Mouse (Mus musculus) gonadal fat pad, adult 2 months (tissue): ENCODE data around the gene Abca8b. TPM values are rescaled to one million over a fixed set of nuclear protein-coding genes. Genes with fewer than 3 reads are reported as not detected.
"Not testable (repeated sequence)": the region's sequence is repeated elsewhere in the genome, so short reads cannot be mapped to it uniquely, and the experiment has no call there.

ENCODE experiments used
- DNase-seq: peaks from one replicate; pipeline ENCODE4 v3.0.0-alpha.2; 2012; ENCODE audit warnings: low read depth
- polyA plus RNA-seq: library from polyadenylated mRNA; depleted of rRNA; stranded (reverse); fragments of >200 nt; gene quantifications from 2 replicates; pipeline ENCODE4 v1.2.3, GENCODE M21; 2012; rRNA removed

The Abca8b gene
- 2.4 and 2.5 TPM in 2 replicates for polyA plus RNA-seq

- DNase-seq: peak; percentile 8
These were observed at the start of gene Abca8b for GRCm38 (mm10) chr11:109995624-109996023. Gene Abca8b (minus strand): TSS chr11:109995845.

- DNase-seq: peak; percentile 16
These were observed 42.1 kb upstream of the Abca8b start for GRCm38 (mm10) chr11:110037795-110038194.

DNA sequence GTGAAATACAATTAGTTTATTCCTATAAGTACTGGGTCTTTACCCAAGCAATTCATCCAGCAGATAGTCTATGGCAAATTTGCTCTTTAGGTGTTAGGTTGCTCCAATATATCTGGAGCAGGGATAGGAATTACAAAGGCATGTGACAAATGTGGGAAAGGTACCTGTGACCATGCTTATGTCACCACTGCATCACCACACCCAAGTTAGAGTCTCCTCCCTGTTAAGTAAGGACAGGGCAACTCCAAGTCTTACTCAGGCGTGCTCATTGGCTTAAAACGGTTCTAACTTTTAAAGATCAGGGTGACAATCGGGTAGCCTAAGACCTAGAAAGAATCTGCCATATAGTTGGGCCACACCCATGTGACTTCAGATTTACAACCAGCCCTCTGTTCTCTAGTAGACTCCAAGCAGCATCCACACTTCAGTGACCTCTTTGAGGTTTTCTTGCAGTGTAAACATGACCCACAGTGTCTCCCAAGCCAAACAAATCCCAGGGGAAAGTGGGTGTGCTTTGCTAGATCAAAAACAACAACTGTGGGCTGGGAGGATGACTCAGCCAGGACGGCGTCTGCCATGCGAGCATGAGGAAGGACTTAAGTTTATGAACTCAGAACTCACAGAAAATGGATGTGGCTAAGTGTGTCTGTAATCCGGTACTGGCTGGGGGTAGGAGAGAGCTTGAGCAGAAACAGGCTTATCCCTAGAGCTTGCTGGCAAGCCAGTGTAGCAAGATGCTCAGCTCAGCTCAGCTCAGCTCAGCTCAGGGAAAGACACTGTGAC is 33.5 kb upstream of the Abca8b start:
- no peak for DNase-seq

DNA sequence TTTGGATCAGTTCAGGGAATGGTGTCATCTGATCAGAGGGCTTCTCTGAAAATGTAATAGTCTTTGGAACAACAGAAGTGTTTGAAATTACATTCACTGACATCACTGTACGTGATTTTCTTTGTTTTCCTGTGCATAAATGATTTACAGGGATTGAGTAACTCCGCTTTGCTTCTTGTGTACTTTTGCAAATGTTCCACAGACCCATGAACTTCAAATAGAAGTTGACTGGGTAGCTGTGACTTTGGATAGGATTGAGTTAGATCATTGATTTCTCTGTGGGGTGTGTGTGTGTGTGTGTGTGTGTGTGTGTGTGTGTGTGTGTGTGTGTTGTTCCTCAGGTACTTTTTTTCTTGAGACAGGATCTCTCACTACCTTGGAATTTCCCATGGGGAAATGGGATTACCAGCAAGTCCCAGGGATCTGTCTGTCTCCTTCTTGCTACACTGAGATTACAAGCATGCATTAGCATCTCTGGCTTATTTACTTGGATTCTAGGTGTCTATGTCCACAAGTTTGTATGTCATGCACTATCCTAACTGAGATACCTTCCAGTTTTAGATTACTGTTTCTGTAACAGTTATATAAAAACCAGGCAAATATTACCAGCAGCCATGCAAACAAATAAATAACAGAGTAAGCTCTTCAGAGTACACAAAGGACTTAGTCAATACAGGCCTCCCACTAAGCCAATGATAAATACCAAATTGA is 15.3 kb upstream of the Abca8b start:
- DNase-seq: no peak

DNA sequence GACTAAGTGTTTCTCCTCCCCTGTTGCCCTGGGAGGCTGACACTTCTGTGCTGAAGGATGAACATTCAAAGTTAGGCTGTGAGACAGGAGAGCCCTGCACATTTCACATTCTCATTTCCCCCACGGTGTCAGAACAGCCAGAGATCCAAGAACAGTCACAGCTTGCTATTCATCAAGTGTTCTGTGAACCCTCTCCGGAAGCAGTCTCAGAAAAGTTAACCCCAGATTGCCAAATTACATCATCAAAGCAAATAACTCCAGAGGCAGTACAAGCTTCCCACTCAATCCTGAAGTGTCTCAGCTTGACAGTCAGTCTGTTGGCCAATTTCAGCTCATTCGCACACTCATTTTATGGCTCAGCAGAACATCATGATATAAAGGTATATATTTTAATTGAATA is 632 bp downstream of the Abca8b start:
- peak; percentile 12 for DNase-seq

- DNase-seq: no peak
These were observed 1.6 kb downstream of the Abca8b start for GRCm38 (mm10) chr11:109994014-109994413.

DNA sequence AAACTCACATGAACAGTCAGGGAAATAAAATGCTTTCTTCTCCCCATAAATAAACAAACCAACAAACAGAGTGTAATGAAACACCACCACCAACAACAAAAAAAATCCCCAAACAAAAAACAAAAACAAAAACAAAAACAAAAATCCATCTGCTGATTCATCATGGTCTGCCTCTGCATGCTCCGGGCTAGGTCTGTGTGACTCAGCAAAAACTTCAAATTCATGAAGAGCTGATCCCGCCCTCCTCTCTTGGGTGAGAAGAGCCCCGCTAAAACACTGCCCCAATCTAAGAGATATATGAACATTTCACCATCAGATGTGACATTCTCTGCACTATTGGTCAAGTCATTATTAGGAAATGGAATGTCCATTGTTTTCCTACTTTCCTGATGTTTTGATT is 4.4 kb downstream of the Abca8b start:
- DNase-seq: no peak

DNA sequence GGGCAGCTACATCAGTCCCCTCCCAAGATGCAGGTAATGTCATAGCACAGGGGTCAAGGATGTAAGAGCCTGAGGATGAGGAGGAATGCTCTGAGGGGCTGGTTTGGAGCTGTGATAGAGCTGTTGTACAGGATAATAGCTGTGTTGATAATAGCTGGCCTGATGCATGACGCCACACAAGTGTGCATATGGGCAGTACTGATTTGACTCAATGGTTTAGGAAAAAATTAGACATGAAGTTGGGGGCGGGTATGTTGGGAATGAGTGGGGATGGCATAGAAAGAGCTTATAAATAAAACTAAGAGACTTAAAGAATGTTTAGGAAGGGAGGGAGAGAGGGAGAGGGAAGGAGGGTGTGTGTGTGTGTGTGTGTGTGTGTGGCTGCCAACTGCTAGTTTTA is 5.4 kb downstream of the Abca8b start:
- DNase-seq: no peak

DNA sequence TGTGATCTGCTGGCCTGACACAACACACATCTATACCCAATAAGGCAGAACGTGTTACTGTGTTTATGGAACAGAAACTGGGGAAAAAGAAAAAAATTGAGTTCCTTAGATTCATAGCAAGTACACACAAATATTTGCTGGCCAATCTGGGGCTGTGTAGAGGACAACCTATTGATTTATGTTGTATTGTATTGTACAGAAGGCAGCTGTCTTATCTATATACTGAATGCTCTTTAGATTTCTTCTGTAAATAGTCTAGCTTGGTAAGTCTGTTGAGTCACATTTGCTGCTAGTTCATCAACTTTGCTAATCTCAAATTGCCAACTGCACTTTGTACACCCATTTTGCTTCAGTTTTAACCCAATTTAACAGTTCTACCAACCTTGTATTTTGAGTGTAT is 7.5 kb downstream of the Abca8b start:
- no peak for DNase-seq

GRCm38 (mm10) chr11:109987460-109988072 is 8.1 kb downstream of the Abca8b start:
- DNase-seq: not testable (repeated sequence)

GRCm38 (mm10) chr11:109981872-109982271 is 13.8 kb downstream of the Abca8b start:
- DNase-seq: no peak

GRCm38 (mm10) chr11:109970521-109970920 is 25.1 kb downstream of the Abca8b start:
- no peak for DNase-seq

GRCm38 (mm10) chr11:109961495-109962492 is 33.9 kb downstream of the Abca8b start:
- DNase-seq: no peak

GRCm38 (mm10) chr11:109955185-109955584 is 40.5 kb downstream of the Abca8b start:
- DNase-seq: no peak

GRCm38 (mm10) chr11:109936915-109937314 is 58.7 kb downstream of the Abca8b start:
- DNase-seq: no peak

GRCm38 (mm10) chr11:109933207-109933606 is 62.4 kb downstream of the Abca8b start:
- not testable (repeated sequence) for DNase-seq

DNA sequence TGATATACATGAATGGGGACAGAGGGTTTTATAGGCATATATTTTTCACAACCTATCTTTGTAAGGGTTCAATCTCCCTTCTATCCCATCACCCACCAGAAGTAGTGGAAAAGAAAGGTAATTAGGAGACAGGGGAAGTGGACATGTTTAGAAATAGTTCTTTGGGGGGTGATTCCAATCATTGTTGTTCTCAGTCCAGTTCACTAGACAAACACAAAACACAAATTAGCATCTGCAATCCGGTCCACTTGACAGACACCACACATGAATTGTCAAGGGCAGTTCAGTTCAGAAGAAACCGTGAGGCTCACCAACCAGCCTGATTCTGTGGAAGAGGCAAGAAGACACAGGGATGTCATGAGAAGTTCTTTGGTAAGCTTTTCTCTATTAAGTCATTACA is 67.2 kb downstream of the Abca8b start:
- no peak for DNase-seq

DNA sequence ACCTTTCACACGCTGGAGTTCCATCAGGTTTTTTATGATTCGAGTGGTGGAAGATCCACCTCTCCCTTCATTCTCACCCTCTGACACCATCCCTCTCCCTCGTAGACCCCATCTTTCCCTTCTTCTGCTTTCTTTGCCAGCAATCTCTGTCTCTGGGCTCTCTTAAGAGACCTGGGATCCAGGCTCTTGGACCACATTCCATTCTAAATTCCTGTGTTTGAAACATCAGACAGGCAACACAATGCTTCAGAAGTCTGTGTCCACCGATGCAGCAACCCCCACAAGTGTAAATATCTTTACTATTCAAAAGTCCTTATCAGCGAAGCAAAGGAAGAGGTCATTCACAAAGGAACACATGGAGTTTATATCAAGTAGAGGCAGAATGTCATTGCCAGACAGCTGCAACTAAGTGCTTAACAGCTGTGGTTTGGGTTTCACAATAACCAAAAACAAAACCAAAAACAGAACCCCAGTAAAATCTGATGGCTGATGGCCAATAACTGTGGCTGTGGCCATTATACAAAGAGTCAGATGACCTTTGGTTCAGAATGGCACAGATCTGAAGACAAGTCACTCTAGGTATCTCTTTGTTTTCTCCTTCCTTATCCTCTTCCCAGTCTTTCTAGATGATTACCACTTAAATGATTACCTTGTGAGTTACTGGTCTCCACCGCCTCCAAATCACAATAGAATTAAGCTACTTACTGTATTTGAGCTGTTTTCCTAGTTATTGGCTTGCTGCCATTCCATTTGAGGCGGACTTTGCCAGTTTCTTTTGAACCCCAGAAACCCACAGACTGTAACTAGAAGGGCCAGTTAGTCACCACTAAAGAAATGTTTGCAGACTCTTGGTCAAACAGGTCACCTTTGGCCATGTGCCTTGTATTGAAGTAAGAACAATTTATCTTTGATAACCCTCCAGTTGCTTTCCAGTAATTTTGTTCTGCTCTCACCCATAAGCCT is 68.6 kb downstream of the Abca8b start:
- DNase-seq: no peak

- no peak for DNase-seq
These were observed 73.4 kb downstream of the Abca8b start for GRCm38 (mm10) chr11:109922236-109922635.

- no peak for DNase-seq
These were observed 76.2 kb downstream of the Abca8b start for GRCm38 (mm10) chr11:109919480-109919879.
